Mouse (Mus musculus) stomach, embryonic 15.5 days (tissue): ENCODE measurements around the gene Slc17a4. TPM values are rescaled to one million over a fixed set of nuclear protein-coding genes. Genes with fewer than 3 reads are reported as not detected.

ENCODE experiments used
- ATAC-seq: fragments of 200-750 bp; cut with Nextera tagmentation; 2 replicates; pipeline ENCODE4 v1.8.0; 2017; ENCODE audit warnings: low read depth, moderate number of reproducible peaks, moderate TSS enrichment; ENCODE audit not compliant: insufficient read depth, low FRiP score
- H3K27ac ChIP-seq: fragments of 300-500 bp; sonication (generic); 2 replicates; pipeline ENCODE4 v1.5.1; 2015; ENCODE audit warnings: mild to moderate bottlenecking, inconsistent platforms
- H3K27me3 ChIP-seq: fragments of 300-500 bp; sonication (generic); replicated peaks from 2 replicates; pipeline ENCODE4 v1.6.1; 2015; ENCODE audit warnings: inconsistent platforms
- H3K36me3 ChIP-seq: fragments of 300-500 bp; sonication (generic); 2 replicates; pipeline ENCODE4 v1.6.1; 2015; ENCODE audit warnings: inconsistent platforms
- H3K4me1 ChIP-seq: fragments of 300-500 bp; sonication (generic); 2 replicates; pipeline ENCODE4 v1.6.1; 2015; ENCODE audit warnings: inconsistent platforms
- H3K4me2 ChIP-seq: fragments of 300-500 bp; sonication (generic); 2 replicates; pipeline ENCODE4 v1.6.1; 2015; ENCODE audit warnings: mild to moderate bottlenecking, inconsistent platforms
- H3K4me3 ChIP-seq: fragments of 300-500 bp; sonication (generic); replicated peaks from 2 replicates; pipeline ENCODE4 v1.5.1; 2015; ENCODE audit warnings: inconsistent platforms
- H3K9ac ChIP-seq: fragments of 300-500 bp; sonication (generic); 2 replicates; pipeline ENCODE4 v1.6.1; 2015; ENCODE audit warnings: inconsistent platforms
- H3K9me3 ChIP-seq: fragments of 300-500 bp; sonication (generic); 2 replicates; pipeline ENCODE4 v1.6.1; 2016; ENCODE audit warnings: inconsistent platforms
- WGBS: fragments of 180-500 bp; shearing (Covaris S2); methylation state at CpG from one replicate; pipeline ENCODE4 v1.1.7; 2015; 5-methylcytosine and 5-hydroxymethylcytosine counted together
- microRNA-seq: library from miRNA; unstranded; fragments of <30 nt; microRNA quantifications from one replicate; pipeline ENCODE4, GENCODE M21; 2016
- polyA plus RNA-seq: library from polyadenylated mRNA; unstranded; fragments of >200 nt; fragmentation: Nextera tagmentation; extraction: Ambion mirVana; gene quantifications from 2 replicates; pipeline ENCODE4 v1.2.1, GENCODE M21; 2015

The Slc17a4 gene
- polyA plus RNA-seq, 1 experiment from 2014 or later = 4.0 TPM

GRCm38 (mm10) chr13:23861815-23862214 lies 53.0 kb downstream of the Slc17a4 start:
- H3K9me3 ChIP-seq = no peaks in the 10 kb centered on the region
- H3K27me3 ChIP-seq = no peaks in the 10 kb centered on the region
- H3K36me3 ChIP-seq = no peaks in the 10 kb centered on the region
- no peak for ATAC-seq
- H3K4me2 ChIP-seq = no peak overlapping the region
- H3K9ac ChIP-seq = no peak overlapping the region
- H3K27ac ChIP-seq = no peak overlapping the region
- H3K4me3 ChIP-seq = no peak overlapping the region
- H3K4me1 ChIP-seq = no peaks in the 10 kb centered on the region

GRCm38 (mm10) chr13:23856401-23856800 lies 58.4 kb downstream of the Slc17a4 start:
- Histone ChIP-seq H3K9me3 (no peaks in the 10 kb centered on the region), H3K27me3 (no peaks in the 10 kb centered on the region), H3K4me3 (no peak overlapping the region), H3K4me1 (no peaks in the 10 kb centered on the region), H3K27ac (no peak overlapping the region), H3K9ac (no peak overlapping the region), H3K36me3 (no peaks in the 10 kb centered on the region), H3K4me2 (no peak overlapping the region)
- WGBS = 51% methylated on average over 3 of the region's 3 CpGs
- ATAC-seq = no peak

GRCm38 (mm10) chr13:23849299-23849698 lies 65.5 kb downstream of the Slc17a4 start:
- Histone ChIP-seq H3K9me3 (no peaks in the 10 kb centered on the region), H3K4me2 (no peak overlapping the region), H3K27ac (no peak overlapping the region), H3K36me3 (no peaks in the 10 kb centered on the region), H3K9ac (no peak overlapping the region), H3K4me1 (no peaks in the 10 kb centered on the region), H3K4me3 (no peak overlapping the region), H3K27me3 (no peaks in the 10 kb centered on the region)
- no peak for ATAC-seq
- 76% methylated on average over 2 of the region's 2 CpGs for WGBS

Small RNA genes within 50 kb of the gene (microRNA-seq; reads per million reads assigned to microRNA genes)
- gene Gm44344 = not detected

Other genes starting within 250 kb of the Slc17a4 start
- gene Hist1h2ac, start 231.1 kb downstream of the Slc17a4 start, polyA plus RNA-seq = 1.9 and 2.4 TPM in 2 replicates
- gene Hist1h2bc, start 230.8 kb downstream of the Slc17a4 start, polyA plus RNA-seq = 104 and 105 TPM in 2 replicates
- gene Hist1h1t, start 219.2 kb downstream of the Slc17a4 start, polyA plus RNA-seq = 0.19 TPM in 1 of 2 replicates, not detected in the other
- gene Hist1h4c, start 216.6 kb downstream of the Slc17a4 start, polyA plus RNA-seq = 4.0 and 6.1 TPM in 2 replicates
- gene Hfe, start 204.2 kb downstream of the Slc17a4 start, polyA plus RNA-seq = 7.9 and 8.8 TPM in 2 replicates
- gene Hist1h1c, start 176.2 kb downstream of the Slc17a4 start, polyA plus RNA-seq = 50.6 and 54.3 TPM in 2 replicates
- gene Hist1h3c, start 169.4 kb downstream of the Slc17a4 start, polyA plus RNA-seq = 5.5 and 5.7 TPM in 2 replicates
- 2.5 and 3.4 TPM in 2 replicates for gene Hist1h2bb, start 168.3 kb downstream of the Slc17a4 start, polyA plus RNA-seq
- 43.8 and 63.1 TPM in 2 replicates for gene Hist1h2ab, start 163.9 kb downstream of the Slc17a4 start, polyA plus RNA-seq
- gene Hist1h3b, start 162.7 kb downstream of the Slc17a4 start, polyA plus RNA-seq = 7.4 and 10.6 TPM in 2 replicates
- gene Hist1h4b, start 158.0 kb downstream of the Slc17a4 start, polyA plus RNA-seq = 3.5 and 4.1 TPM in 2 replicates
- gene Hist1h4a, start 153.8 kb downstream of the Slc17a4 start, polyA plus RNA-seq = 0.42 and 0.55 TPM in 2 replicates
- 4.8 and 6.9 TPM in 2 replicates for gene Hist1h3a, start 152.6 kb downstream of the Slc17a4 start, polyA plus RNA-seq
- gene Hist1h1a, start 151.3 kb downstream of the Slc17a4 start, polyA plus RNA-seq = 2.0 and 2.9 TPM in 2 replicates
- 0.06 TPM in 1 of 2 replicates, not detected in the other for gene Trim38, start 145.1 kb downstream of the Slc17a4 start, polyA plus RNA-seq
- 0.13 and 0.15 TPM in 2 replicates for gene Slc17a2, start 108.0 kb downstream of the Slc17a4 start, polyA plus RNA-seq
- 0.34 and 0.36 TPM in 2 replicates for gene Slc17a3, start 75.6 kb downstream of the Slc17a4 start, polyA plus RNA-seq
- 0.06 and 0.19 TPM in 2 replicates for gene Slc17a1, start 47.3 kb downstream of the Slc17a4 start, polyA plus RNA-seq
- gene Hist1h2ba, start 19.1 kb upstream of the Slc17a4 start, polyA plus RNA-seq = not detected in 2 replicates
- not detected in 2 replicates for gene Hist1h2aa, start 19.5 kb upstream of the Slc17a4 start, polyA plus RNA-seq
- 5.0 and 6.4 TPM in 2 replicates for gene Scgn, start 76.2 kb upstream of the Slc17a4 start, polyA plus RNA-seq